Mouse (Mus musculus) cerebellum, adult 2 months (tissue): ENCODE results near the gene Pdlim3. TPM values are rescaled to one million over a fixed set of nuclear protein-coding genes. Genes with fewer than 3 reads are reported as not detected.

Experiments
- DNase-seq, 2 experiments: peaks; one replicate each; pipeline ENCODE4 v3.0.0; 2021
- H3K27ac ChIP-seq: fragments of 200-500 bp; 2 replicates; pipeline ENCODE4 v1.5.1; 2012; ENCODE audit warnings: low read length, control low read depth, inconsistent platforms; ENCODE audit not compliant: insufficient read depth
- H3K27me3 ChIP-seq: fragments of 200-500 bp; 2 replicates; pipeline ENCODE4 v1.6.1; 2012; ENCODE audit warnings: inconsistent platforms, mild to moderate bottlenecking, low read length, moderate library complexity; ENCODE audit not compliant: control insufficient read depth, insufficient read depth
- H3K4me1 ChIP-seq: fragments of 200-500 bp; 2 replicates; pipeline ENCODE4 v1.6.1; 2011; ENCODE audit warnings: low read length; ENCODE audit not compliant: control insufficient read depth, insufficient read depth
- H3K4me3 ChIP-seq: fragments of 200-500 bp; replicated peaks from 2 replicates; pipeline ENCODE3; 2011; ENCODE audit warnings: mild to moderate bottlenecking, low read depth, low read length, control low read depth; ENCODE audit not compliant: insufficient read depth
- CTCF ChIP-seq: fragments of 200-500 bp; IDR thresholded peaks from 2 replicates; pipeline ENCODE4 v1.5.1; 2011; ENCODE audit warnings: low read depth, mild to moderate bottlenecking, control low read depth, low read length, moderate library complexity, borderline replicate concordance; ENCODE audit not compliant: insufficient read depth
- POLR2A ChIP-seq: fragments of 200-500 bp; IDR thresholded peaks from 2 replicates; pipeline ENCODE4 v1.6.1; 2011; ENCODE audit warnings: low read length, control low read depth, borderline replicate concordance; ENCODE audit not compliant: insufficient read depth
- WGBS: fragments of 180-500 bp; shearing (Covaris S2); methylation state at CpG from one replicate; pipeline ENCODE4 v1.1.7; 2018; 5-methylcytosine and 5-hydroxymethylcytosine counted together
- polyA plus RNA-seq: library from polyadenylated mRNA; depleted of rRNA; stranded (reverse); fragments of >200 nt; gene quantifications from 2 replicates; pipeline ENCODE4 v1.2.3, GENCODE M21; 2012; rRNA removed

The Pdlim3 gene
- polyA plus RNA-seq, 1 experiment: 3.8 TPM

- TF ChIP-seq CTCF: peak; percentile 99
- no peak for TF ChIP-seq POLR2A
- WGBS: under 1% methylated on average over 23 of the region's 23 CpGs
- peak; percentile 85 to 90 for DNase-seq
- H3K4me3 ChIP-seq: peak within 1 kb of the TSS; percentile 36
- no peaks in the 10 kb centered on the region; the same call in 1 of the 2 replicates for H3K27me3 ChIP-seq
- H3K27ac ChIP-seq: no peak within 1 kb of the TSS
- no peaks in the 10 kb centered on the region for H3K4me1 ChIP-seq
Observed at GRCm38 (mm10) chr8:45934582-45935014, 49.3 kb downstream of the Pdlim3 start, which contains the start of gene Ccdc110. Gene Ccdc110 (plus strand): TSS chr8:45934619.

GRCm38 (mm10) chr8:45936986-45937385, 51.7 kb downstream of the Pdlim3 start:
- no peak overlapping the region for H3K4me3 ChIP-seq
- no peak for DNase-seq
- WGBS: 89% methylated on average over 9 of the region's 9 CpGs
- TF ChIP-seq CTCF (no peak), POLR2A (no peak)
- no peak overlapping the region for H3K27ac ChIP-seq
- no peaks in the 10 kb centered on the region for H3K4me1 ChIP-seq
- no peaks in the 10 kb centered on the region; the same call in 1 of the 2 replicates for H3K27me3 ChIP-seq

GRCm38 (mm10) chr8:45946283-45946682, 61.0 kb downstream of the Pdlim3 start:
- TF ChIP-seq CTCF: no peak
- no peak for TF ChIP-seq POLR2A
- Histone ChIP-seq H3K27me3 (no peaks in the 10 kb centered on the region), H3K4me1 (no peaks in the 10 kb centered on the region), H3K4me3 (no peak overlapping the region), H3K27ac (no peak overlapping the region)
- no peak for DNase-seq
- 85% methylated on average over 4 of the region's 4 CpGs for WGBS

GRCm38 (mm10) chr8:45950622-45951021, 65.4 kb downstream of the Pdlim3 start:
- TF ChIP-seq CTCF (no peak), POLR2A (no peak)
- 59% methylated on average over 2 of the region's 2 CpGs for WGBS
- H3K27me3 ChIP-seq: no peaks in the 10 kb centered on the region
- no peak overlapping the region for H3K4me3 ChIP-seq
- DNase-seq: no peak
- H3K4me1 ChIP-seq: no peaks in the 10 kb centered on the region
- no peak overlapping the region for H3K27ac ChIP-seq

Other genes with a start within 250 kb of the Pdlim3 start
- gene Ccdc110, start 49.2 kb downstream of the Pdlim3 start, polyA plus RNA-seq: not detected in 2 replicates
- 5.1 and 6.9 TPM in 2 replicates for gene 1700029J07Rik, start 89.8 kb downstream of the Pdlim3 start, polyA plus RNA-seq
- gene Ufsp2, start 90.1 kb downstream of the Pdlim3 start, polyA plus RNA-seq: 68.1 and 71.4 TPM in 2 replicates
- 0.29 and 0.34 TPM in 2 replicates for gene Lrp2bp, start 113.8 kb downstream of the Pdlim3 start, polyA plus RNA-seq
- 19.6 and 20.4 TPM in 2 replicates for gene Ankrd37, start 120.2 kb downstream of the Pdlim3 start, polyA plus RNA-seq